Mouse (Mus musculus) midbrain, embryonic 12.5 days (tissue): ENCODE results near the gene Pex19. TPM values are rescaled to one million over a fixed set of nuclear protein-coding genes. Genes with fewer than 3 reads are reported as not detected.

Experiments
- ATAC-seq: fragments of 200-750 bp; cut with Nextera tagmentation; 2 replicates; pipeline ENCODE4 v1.8.0; 2017; ENCODE audit warnings: low read depth, moderate TSS enrichment, moderate library complexity; ENCODE audit not compliant: low FRiP score
- H3K27ac ChIP-seq: fragments of 300-500 bp; sonication (generic); replicated peaks from 2 replicates; pipeline ENCODE4 v1.5.1; 2016; ENCODE audit warnings: mild to moderate bottlenecking
- H3K27me3 ChIP-seq: fragments of 300-500 bp; sonication (generic); 2 replicates; pipeline ENCODE4 v1.6.1; 2016; ENCODE audit warnings: mild to moderate bottlenecking
- H3K36me3 ChIP-seq: fragments of 300-500 bp; sonication (generic); 2 replicates; pipeline ENCODE4 v1.6.1; 2016
- H3K4me1 ChIP-seq: fragments of 300-500 bp; sonication (generic); 2 replicates; pipeline ENCODE4 v1.6.1; 2016
- H3K4me2 ChIP-seq: fragments of 300-500 bp; sonication (generic); replicated peaks from 2 replicates; pipeline ENCODE4 v1.6.1; 2016; ENCODE audit warnings: mild to moderate bottlenecking, moderate library complexity
- H3K4me3 ChIP-seq: fragments of 300-500 bp; sonication (generic); 2 replicates; pipeline ENCODE4 v1.5.1; 2016; ENCODE audit warnings: mild to moderate bottlenecking
- H3K9ac ChIP-seq: fragments of 300-500 bp; sonication (generic); replicated peaks from 2 replicates; pipeline ENCODE4 v1.6.1; 2016; ENCODE audit warnings: mild to moderate bottlenecking, moderate library complexity
- H3K9me3 ChIP-seq: fragments of 300-500 bp; sonication (generic); 2 replicates; pipeline ENCODE4 v1.6.1; 2016; ENCODE audit warnings: mild to moderate bottlenecking
- WGBS: fragments of 180-500 bp; shearing (Covaris S2); methylation state at CpG from one replicate; pipeline ENCODE4 v1.1.7; 2016; 5-methylcytosine and 5-hydroxymethylcytosine counted together
- polyA plus RNA-seq: library from polyadenylated mRNA; unstranded; fragments of >200 nt; fragmentation: Nextera tagmentation; extraction: Ambion mirVana; gene quantifications from 2 replicates; pipeline ENCODE4 v1.2.1, GENCODE M21; 2016

Gene Pex19
- 168 and 185 TPM in 2 replicates for polyA plus RNA-seq

DNA sequence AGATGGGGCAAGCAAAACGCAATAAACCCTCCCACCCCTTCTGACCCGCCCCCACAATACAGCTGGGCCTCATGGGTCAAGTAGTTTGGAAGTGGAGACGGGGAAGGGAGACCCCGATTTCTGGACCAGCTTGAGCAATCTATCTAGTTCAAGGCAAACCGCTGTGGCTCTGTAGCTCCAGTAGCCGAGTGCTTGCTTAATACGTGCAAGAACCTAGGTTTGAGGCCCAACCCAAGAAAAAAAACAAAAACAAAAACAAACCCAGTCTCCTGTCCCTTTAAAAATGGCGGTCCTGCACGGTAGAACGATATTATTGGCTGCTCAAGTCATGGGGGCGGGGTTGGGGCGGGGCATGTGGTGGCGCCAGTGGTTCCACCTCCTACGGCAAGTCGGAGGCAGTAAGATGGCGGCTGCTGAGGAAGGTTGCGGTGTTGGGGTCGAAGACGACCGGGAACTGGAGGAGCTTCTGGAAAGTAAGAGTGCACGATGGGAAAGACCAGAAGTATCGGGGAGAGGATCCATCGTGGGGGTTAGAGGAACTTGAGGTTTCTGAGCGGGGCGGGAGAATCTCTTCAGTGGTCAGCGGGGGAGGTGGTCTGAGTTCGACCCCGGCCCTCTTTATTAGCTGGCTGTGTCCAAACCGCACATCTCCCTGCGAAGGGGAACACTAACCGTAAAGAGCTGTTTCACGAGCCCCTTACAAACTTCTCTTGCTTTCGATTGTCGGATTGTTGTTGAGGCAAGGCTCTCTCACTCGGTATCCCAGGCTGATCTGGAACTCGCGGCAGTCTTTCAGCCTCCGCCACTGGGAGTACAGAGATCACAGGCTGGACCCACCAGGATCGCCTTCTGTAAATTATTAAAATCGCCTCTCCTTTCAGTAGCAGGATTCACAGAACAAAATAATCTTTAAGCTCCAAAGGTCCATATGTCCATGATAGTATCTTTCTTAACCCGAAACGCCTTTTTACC lies at the start of gene Pex19:
Gene Pex19 (plus strand): TSS at position 380 of the 972 bp plus-strand sequence.
- no peaks in the 10 kb centered on the region for H3K27me3 ChIP-seq
- H3K4me3 ChIP-seq: peak within 1 kb of the TSS; percentile 65
- H3K4me1 ChIP-seq: peaks cover 12% of the 10 kb centered on the region
- no peaks in the 10 kb centered on the region for H3K9me3 ChIP-seq
- H3K27ac ChIP-seq: no peak within 1 kb of the TSS
- peaks cover 52% of the 10 kb centered on the region for H3K36me3 ChIP-seq
- peak within 1 kb of the TSS; percentile 64 for H3K4me2 ChIP-seq
- ATAC-seq: peak; percentile 98
- under 1% methylated on average over 42 of the region's 42 CpGs for WGBS
- H3K9ac ChIP-seq: peak within 1 kb of the TSS; percentile 72

DNA sequence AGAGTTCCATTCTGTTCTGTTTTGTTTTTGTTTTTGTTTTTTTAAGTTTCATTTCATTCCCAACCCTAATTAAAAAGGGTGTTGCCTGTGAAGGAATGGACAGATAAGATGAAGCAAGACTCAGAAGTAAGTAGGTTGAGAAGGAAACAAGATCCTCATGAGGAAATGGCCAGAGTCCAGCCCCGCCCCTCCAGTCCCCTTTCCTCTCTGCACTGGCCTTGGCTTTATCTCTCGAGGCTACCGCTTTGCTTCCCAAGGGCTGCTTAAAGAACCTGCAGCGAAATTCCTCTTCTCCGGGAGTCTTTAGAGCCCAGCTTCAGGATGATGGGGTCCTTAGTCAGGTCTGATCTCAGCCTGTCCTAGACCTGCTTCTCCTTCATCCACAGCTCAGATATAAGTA lies 48.6 kb upstream of the Pex19 start:
- no peak overlapping the region for H3K9ac ChIP-seq
- H3K27ac ChIP-seq: no peak overlapping the region
- WGBS: 76% methylated on average over 5 of the region's 5 CpGs
- ATAC-seq: no peak
- peaks cover 67% of the 10 kb centered on the region for H3K36me3 ChIP-seq
- H3K4me2 ChIP-seq: no peak overlapping the region
- H3K27me3 ChIP-seq: no peaks in the 10 kb centered on the region
- no peak overlapping the region for H3K4me3 ChIP-seq
- peaks cover 8% of the 10 kb centered on the region for H3K4me1 ChIP-seq
- H3K9me3 ChIP-seq: no peaks in the 10 kb centered on the region

DNA sequence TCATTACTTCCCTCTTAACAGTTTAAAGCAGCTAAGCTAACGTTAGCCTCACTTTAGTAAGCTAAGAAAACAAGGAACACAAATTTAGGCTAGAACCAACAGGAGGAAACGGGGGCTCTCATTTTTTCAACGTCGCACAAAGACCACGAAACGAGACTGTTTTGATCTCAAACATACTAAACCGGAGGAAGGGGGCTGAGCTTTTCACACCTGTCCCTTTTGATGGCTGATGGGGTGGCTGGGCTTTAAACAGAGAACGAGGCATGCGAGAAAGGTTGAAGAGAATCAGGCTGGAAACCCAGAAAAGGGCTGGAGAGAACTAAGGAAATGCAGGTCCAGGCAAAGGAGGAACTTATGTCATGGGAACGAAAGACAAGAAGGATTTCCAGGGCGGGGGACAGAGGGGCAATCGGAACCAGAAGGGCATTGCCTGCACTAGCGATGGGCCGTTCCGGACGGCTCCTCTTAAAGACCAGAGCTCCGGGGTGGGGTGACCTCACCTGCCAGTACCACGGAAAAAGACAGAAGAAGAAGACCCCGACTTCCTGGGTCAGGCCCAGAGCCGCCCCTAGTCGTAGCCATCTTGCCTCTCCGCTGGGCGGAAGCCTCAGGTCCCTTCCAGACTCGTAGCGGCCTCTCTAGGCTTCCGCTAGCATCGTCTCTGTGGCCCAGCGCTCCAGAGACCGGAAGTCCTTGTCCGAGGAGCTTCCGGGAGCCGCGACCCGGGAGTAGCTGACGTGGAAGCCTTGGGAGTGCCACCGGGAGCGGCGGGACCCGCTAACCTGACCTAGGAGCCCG lies 44.3 kb upstream of the Pex19 start, which contains the start of the genes Copa and Ncstn:
Gene Copa (plus strand): TSS at position 429 of the 798 bp plus-strand sequence.
Gene Ncstn (minus strand): TSS at position 695 of the 798 bp plus-strand sequence.
- peak; percentile 98 for ATAC-seq
- Histone ChIP-seq H3K4me1 (peaks cover 24% of the 10 kb centered on the region), H3K4me2 (peak within 1 kb of the TSS; percentile 82), H3K36me3 (peaks cover 28% of the 10 kb centered on the region), H3K4me3 (peak within 1 kb of the TSS; percentile 88), H3K27ac (peak within 1 kb of the TSS; percentile 74), H3K9ac (peak within 1 kb of the TSS; percentile 88), H3K9me3 (no peaks in the 10 kb centered on the region), H3K27me3 (no peaks in the 10 kb centered on the region)
- under 1% methylated on average over 40 of the region's 40 CpGs for WGBS

DNA sequence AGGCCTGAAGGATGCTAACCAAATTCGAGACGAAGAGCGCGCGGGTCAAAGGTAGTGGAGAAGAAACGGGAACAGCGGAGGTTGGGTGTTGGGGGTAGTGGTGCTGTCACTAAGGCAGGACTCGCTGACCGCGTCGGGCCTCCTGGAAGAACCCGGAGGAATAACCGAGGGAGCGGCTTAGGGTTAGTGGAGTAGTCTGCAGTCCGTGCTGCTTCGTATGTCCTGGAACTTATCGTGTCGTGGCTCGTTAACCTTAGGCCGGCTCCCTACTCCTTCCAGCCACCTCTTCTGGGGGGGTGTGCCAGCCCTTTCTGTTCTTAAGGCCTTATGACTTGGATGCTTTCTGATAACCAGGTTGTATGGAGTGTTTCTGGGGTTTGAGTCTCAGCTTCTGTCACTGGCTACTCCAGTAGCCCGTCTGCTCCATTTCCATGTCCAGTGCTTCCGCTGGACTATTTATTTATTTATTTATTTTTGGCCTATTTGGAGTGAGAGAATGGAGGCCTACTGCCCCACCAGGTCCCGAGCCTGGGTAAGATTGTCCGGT lies 43.6 kb upstream of the Pex19 start:
- H3K9me3 ChIP-seq: no peaks in the 10 kb centered on the region
- 3% methylated on average over 23 of the region's 24 CpGs for WGBS
- H3K9ac ChIP-seq: peak overlapping the region; percentile 88
- peak; percentile 80 for ATAC-seq
- peak overlapping the region; percentile 82 for H3K4me2 ChIP-seq
- H3K4me3 ChIP-seq: peak overlapping the region; percentile 88
- H3K4me1 ChIP-seq: peaks cover 24% of the 10 kb centered on the region
- peaks cover 23% of the 10 kb centered on the region for H3K36me3 ChIP-seq
- peak overlapping the region; percentile 74 for H3K27ac ChIP-seq
- no peaks in the 10 kb centered on the region for H3K27me3 ChIP-seq

DNA sequence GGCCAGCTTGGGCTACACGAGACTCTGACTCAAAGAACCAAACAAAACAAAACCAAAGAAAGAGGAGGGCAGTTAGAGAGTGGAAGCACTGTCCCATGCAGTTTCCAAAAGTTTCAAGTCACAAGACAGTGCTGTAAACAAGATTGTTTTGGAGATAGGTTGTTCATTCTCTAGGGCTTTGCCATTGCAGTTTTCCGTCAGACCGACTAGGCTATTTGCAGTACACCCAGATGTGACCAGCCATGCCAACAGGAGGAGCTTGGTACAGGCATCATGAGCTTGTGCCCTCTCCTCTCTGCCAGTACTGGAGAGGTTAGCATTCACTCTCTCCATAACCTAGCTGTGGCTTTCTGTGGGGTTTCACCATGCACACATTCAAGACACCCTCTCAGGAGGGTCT lies 33.0 kb upstream of the Pex19 start:
- Histone ChIP-seq H3K36me3 (peaks cover 72% of the 10 kb centered on the region), H3K27ac (no peak overlapping the region), H3K4me1 (no peaks in the 10 kb centered on the region; the same call in 1 of the 2 replicates), H3K27me3 (no peaks in the 10 kb centered on the region), H3K4me2 (no peak overlapping the region), H3K9ac (no peak overlapping the region), H3K9me3 (no peaks in the 10 kb centered on the region), H3K4me3 (no peak overlapping the region)
- ATAC-seq: no peak
- 75% methylated on average over 3 of the region's 3 CpGs for WGBS

DNA sequence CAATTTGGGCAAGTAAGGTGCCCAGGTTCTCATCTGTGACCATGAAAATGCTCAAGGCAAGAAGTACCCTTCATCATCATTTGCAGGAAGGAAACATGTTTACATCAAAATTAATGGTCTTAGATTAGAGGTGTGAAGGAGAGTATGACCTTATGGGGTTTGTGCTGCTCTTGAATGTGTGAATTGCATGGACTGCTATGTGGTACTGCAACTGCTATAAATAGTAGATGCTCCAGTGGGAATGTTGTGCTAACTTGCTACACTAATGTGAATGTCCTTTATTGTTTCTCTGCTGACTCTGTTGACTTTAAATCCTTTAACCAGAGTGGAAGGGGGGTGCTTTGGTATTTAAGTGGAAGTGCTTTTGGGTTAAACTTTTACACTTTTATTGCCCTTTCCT lies 32.3 kb upstream of the Pex19 start:
- no peaks in the 10 kb centered on the region for H3K27me3 ChIP-seq
- H3K9me3 ChIP-seq: no peaks in the 10 kb centered on the region
- no peak overlapping the region for H3K4me3 ChIP-seq
- H3K4me2 ChIP-seq: no peak overlapping the region
- peaks cover 68% of the 10 kb centered on the region for H3K36me3 ChIP-seq
- H3K9ac ChIP-seq: no peak overlapping the region
- ATAC-seq: no peak
- H3K27ac ChIP-seq: no peak overlapping the region
- no peaks in the 10 kb centered on the region; the same call in 1 of the 2 replicates for H3K4me1 ChIP-seq

DNA sequence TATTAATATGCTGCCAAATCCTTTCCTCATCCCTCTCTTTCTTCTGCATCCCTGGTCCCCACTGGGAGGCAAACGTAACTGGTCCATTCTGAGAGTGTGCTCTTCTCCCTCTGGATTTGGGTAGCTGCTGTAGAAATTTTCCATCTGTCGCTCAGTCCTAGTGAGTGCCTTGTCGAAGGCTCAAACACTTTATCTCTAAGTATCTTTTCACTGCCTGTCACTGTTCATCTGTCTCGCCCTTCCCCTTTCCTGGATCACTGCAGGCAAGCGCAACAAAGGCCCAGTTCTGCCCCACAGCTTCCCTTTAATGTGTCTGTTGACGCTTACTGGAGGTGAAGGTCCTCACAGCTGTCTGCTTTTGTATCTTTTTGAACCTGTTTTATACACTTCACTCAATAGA lies 31.4 kb upstream of the Pex19 start:
- peak; percentile 85 for ATAC-seq
- H3K36me3 ChIP-seq: peaks cover 64% of the 10 kb centered on the region
- H3K27me3 ChIP-seq: no peaks in the 10 kb centered on the region
- WGBS: 43% methylated on average over 6 of the region's 6 CpGs
- no peak overlapping the region for H3K4me3 ChIP-seq
- H3K4me1 ChIP-seq: no peaks in the 10 kb centered on the region; the same call in 1 of the 2 replicates
- no peak overlapping the region for H3K4me2 ChIP-seq
- H3K27ac ChIP-seq: peak overlapping the region; percentile 2; the same call in 1 of the 2 replicates
- H3K9me3 ChIP-seq: no peaks in the 10 kb centered on the region
- H3K9ac ChIP-seq: no peak overlapping the region

DNA sequence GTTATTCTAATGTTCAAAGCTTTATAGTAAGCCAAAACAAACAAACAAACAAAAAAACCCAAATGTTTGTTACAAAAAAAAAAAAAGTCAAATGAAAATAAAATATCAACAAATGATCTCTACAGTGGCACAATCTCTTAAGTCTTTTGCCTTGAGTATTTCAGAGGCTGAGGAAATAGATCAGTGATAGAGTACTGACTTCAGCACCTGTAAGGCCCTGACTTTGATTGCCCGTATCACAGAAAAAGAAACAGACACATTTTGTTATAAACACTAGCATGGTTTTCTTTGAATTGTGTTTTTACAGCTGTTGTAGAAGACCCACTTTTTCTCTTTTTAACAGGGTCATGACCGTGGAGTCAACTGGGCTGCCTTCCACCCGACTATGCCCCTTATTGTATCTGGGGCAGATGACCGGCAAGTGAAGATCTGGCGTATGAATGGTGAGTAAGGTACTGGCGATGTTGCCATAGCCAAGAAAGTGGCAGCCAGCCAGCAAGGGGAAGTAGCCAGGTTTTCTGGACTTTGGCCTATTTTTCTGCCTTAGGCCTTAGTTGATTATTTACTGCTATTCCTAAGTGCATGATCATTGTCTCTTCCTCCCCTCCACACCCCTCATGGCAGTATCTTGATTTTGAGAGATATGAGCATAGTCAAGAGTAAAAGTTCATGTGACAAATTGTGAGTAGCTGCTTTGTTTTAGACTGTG lies 27.1 kb upstream of the Pex19 start:
- ATAC-seq: no peak

DNA sequence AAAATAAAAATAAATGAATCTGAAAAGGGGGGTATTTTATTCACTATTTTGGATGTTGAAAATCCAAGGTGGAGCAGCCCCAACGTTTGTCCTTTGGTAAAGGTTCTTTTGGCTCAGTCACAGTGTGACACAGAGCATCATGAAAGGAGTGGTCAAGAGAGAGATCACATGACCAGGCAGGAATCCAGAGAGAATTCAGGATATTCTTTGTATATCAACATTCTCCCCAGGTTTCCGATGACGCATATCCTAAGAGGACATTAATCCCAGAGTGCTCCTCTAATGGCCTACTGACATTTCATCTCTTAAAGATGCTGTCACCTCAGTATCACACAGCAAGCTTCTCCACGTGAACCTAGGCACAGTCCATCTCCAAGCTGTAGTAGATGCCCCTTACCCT lies 22.9 kb upstream of the Pex19 start:
- Histone ChIP-seq H3K27me3 (no peaks in the 10 kb centered on the region), H3K4me3 (no peak overlapping the region), H3K36me3 (peaks cover 89% of the 10 kb centered on the region), H3K9ac (no peak overlapping the region), H3K4me1 (no peaks in the 10 kb centered on the region), H3K27ac (no peak overlapping the region), H3K4me2 (no peak overlapping the region), H3K9me3 (no peaks in the 10 kb centered on the region)
- no peak for ATAC-seq
- 92% methylated on average over 4 of the region's 4 CpGs for WGBS

More for the DNA sequence above, 27.1 kb upstream of the Pex19 start:
- H3K9ac ChIP-seq: no peak overlapping the region
- no peaks in the 10 kb centered on the region for H3K27me3 ChIP-seq
- no peak overlapping the region for H3K4me3 ChIP-seq
- peaks cover 67% of the 10 kb centered on the region for H3K36me3 ChIP-seq
- WGBS: 92% methylated on average over 6 of the region's 6 CpGs
- no peaks in the 10 kb centered on the region; the same call in 1 of the 2 replicates for H3K4me1 ChIP-seq
- no peaks in the 10 kb centered on the region for H3K9me3 ChIP-seq
- H3K4me2 ChIP-seq: no peak overlapping the region
- H3K27ac ChIP-seq: no peak overlapping the region

DNA sequence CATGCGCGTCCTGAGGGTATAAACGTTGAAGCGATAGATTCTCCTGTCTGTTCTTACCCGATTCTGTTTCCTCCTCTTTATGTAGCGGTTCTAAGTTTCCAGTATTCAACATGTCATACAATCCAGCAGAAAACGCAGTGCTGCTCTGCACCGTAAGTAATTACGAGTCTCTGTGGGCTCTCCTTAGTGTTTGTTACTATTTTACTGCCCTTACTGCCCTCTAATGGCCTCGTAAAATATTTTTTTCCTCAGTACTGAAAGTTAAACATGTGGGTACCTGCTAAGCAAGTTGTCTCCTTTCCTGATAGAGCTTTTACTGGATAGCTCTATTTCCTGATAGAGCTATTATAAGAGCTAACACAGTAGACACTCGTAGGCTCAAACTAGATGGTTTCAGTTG lies 21.5 kb upstream of the Pex19 start:
- H3K27ac ChIP-seq: no peak overlapping the region

DNA sequence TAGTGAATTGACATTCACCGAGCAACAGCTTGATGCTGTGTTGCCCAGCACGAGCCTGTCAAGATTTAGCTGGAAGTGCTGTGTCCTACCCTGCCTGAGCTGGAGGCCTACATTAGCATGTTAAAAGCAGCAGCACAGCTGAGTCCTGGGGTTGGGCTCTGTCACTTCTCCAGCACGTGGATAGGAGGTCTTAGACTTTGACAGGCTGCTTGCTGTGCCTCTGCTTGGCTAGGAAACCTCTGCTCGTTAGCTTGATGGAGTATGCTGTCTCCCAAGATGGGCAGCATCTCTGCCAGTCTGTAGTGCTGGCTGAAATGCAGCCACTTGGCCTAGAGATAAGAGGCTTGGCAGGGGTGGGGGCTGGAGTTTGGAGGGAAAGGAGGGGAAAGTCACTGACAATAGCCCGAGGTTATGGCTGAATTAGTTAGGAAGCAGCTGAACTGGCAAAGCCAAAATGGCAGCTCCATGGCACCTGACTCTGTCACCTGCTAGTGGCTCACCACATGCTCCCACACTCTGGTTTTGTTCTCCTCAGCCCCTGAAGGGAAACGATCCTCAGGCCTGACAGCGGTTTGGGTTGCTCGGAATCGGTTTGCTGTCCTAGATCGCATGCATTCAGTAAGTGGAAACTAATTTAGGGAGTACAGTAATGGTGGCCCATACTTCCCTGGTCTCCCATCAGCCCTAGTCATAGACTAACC lies 18.6 kb upstream of the Pex19 start:
- Histone ChIP-seq H3K36me3 (peaks cover 98% of the 10 kb centered on the region), H3K9me3 (no peaks in the 10 kb centered on the region), H3K4me1 (no peaks in the 10 kb centered on the region), H3K4me2 (no peak overlapping the region), H3K27ac (no peak overlapping the region), H3K9ac (no peak overlapping the region), H3K4me3 (no peak overlapping the region), H3K27me3 (no peaks in the 10 kb centered on the region)
- ATAC-seq: peak; percentile 52; the same call in 1 of the 2 replicates
- WGBS: 74% methylated on average over 10 of the region's 10 CpGs

More for the DNA sequence above, 21.5 kb upstream of the Pex19 start:
- Histone ChIP-seq H3K36me3 (peaks cover 94% of the 10 kb centered on the region), H3K9ac (no peak overlapping the region), H3K9me3 (no peaks in the 10 kb centered on the region), H3K27me3 (no peaks in the 10 kb centered on the region), H3K4me2 (no peak overlapping the region), H3K4me1 (no peaks in the 10 kb centered on the region), H3K4me3 (no peak overlapping the region)
- no peak for ATAC-seq
- WGBS: 87% methylated on average over 11 of the region's 11 CpGs
